Mouse (Mus musculus): Measurements from ENCODE around the gene Zdhhc12.

DNA sequence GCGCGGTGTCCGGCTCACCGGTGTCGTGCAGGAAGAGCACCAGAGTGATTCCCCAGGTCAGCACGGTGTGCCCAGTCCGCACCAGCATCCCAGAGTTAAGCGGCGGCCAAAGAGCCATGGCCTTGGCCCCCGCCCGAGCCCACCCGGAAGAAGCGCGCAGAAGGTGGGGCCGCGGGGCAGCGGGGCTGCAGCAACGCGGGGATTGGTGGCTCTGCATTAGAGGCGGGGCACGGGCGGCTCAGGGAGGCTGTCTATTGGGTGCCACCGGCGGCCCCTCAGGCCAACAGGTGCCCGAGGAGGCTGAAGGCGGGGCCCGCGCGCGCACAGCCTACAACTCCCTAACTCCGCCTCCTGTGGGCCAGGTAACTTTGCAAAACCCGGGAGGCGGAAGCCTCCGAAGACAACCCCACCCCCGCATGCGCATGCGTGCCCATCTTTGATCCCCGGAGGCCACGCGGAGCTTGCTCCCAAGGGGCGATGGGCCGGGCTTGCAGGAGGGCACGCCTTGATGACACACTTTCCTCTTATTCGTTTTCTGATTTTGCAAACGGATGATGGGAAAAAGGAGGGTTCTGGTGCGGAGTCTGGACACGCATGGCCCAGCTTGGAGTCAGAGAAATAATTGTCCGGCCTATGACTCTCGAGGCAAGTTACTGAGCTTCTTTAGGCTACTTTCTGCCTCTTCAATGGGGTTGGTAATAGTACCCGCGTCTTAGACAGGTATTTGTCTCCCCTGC, at the start of gene Zdhhc12:
- TF ChIP-seq CTCF (conservative IDR thresholded peaks at IDR 0.05; ENCODE audit: low read length) (no peak), NANOG (IDR thresholded peaks at IDR 0.05; ENCODE audit: borderline replicate concordance, low read length) (no peak), POU5F1 (IDR thresholded peaks at IDR 0.05; ENCODE audit: borderline replicate concordance, low read length) (no peak)
